Mouse (Mus musculus) MEL (cell line): ENCODE measurements around the gene Pfkm. TPM values are rescaled to one million over a fixed set of nuclear protein-coding genes. Genes with fewer than 3 reads are reported as not detected.

Source experiments
- DNase-seq: peaks from one replicate; pipeline ENCODE4 v3.0.0; 2011; ENCODE audit warnings: low read depth, low spot score
- H3K27ac ChIP-seq: 2 replicates; pipeline ENCODE4 v1.5.1; 2012; ENCODE audit warnings: low read depth, mild to moderate bottlenecking, control low read depth, low read length, moderate library complexity; ENCODE audit not compliant: control insufficient read depth
- H3K27me3 ChIP-seq, 2 experiments: fragments of 150-350 bp in 1 of 2; sonication (generic) in 1 of 2; 2 replicates each; pipeline ENCODE4 v1.6.1; 2012; ENCODE audit warnings: low read length in 2 of 2, mild to moderate bottlenecking in 2 of 2, improper control_type of control experiment in 1 of 2, moderate library complexity in 1 of 2; ENCODE audit not compliant: insufficient read depth in 2 of 2, control insufficient read depth in 1 of 2
- H3K36me3 ChIP-seq, 2 experiments: 2 replicates each; pipeline ENCODE4 v1.6.1; 2012 to 2014; ENCODE audit warnings: low read length in 2 of 2, improper control_type of control experiment in 1 of 2, inconsistent platforms in 1 of 2, mild to moderate bottlenecking in 1 of 2; ENCODE audit not compliant: insufficient read depth in 2 of 2, control insufficient read depth in 1 of 2
- H3K4me1 ChIP-seq, 2 experiments: fragments of 150-350 bp in 1 of 2; sonication (generic) in 1 of 2; 2 replicates each; pipeline ENCODE4 v1.6.1; 2012; ENCODE audit warnings: low read length in 2 of 2, improper control_type of control experiment in 1 of 2, mild to moderate bottlenecking in 1 of 2; ENCODE audit not compliant: insufficient read depth in 2 of 2, control insufficient read depth in 1 of 2
- H3K4me3 ChIP-seq, 2 experiments: fragments of 150-350 bp in 1 of 2; sonication (generic) in 1 of 2; 2 replicates each; pipeline ENCODE4 v1.5.1; 2012; ENCODE audit warnings: low read depth in 2 of 2, low read length in 2 of 2, mild to moderate bottlenecking in 2 of 2, moderate library complexity in 2 of 2, control low read depth in 1 of 2, improper control_type of control experiment in 1 of 2; ENCODE audit not compliant: control insufficient read depth in 1 of 2, insufficient read depth in 1 of 2
- H3K79me2 ChIP-seq: 2 replicates; pipeline ENCODE4 v1.6.1; 2012; ENCODE audit warnings: mild to moderate bottlenecking, low read length, moderate library complexity; ENCODE audit not compliant: control insufficient read depth, poor library complexity, insufficient read depth
- H3K9ac ChIP-seq: 2 replicates; pipeline ENCODE4 v1.6.1; 2012; ENCODE audit warnings: low read depth, mild to moderate bottlenecking, control low read depth, low read length, moderate library complexity; ENCODE audit not compliant: control insufficient read depth, poor library complexity, severe bottlenecking
- H3K9me3 ChIP-seq: fragments of 150-350 bp; sonication (generic); replicated peaks from 2 replicates; pipeline ENCODE4 v1.6.1; 2012; ENCODE audit warnings: mild to moderate bottlenecking, low read length, improper control_type of control experiment, moderate library complexity; ENCODE audit not compliant: insufficient read depth
- BHLHE40 ChIP-seq: IDR thresholded peaks from 2 replicates; pipeline ENCODE4 v1.6.1; 2012; ENCODE audit warnings: low read depth, mild to moderate bottlenecking, inconsistent platforms, low read length, improper control_type of control experiment, borderline replicate concordance
- CHD2 ChIP-seq: IDR thresholded peaks from 2 replicates; pipeline ENCODE4 v1.6.1; 2011; ENCODE audit warnings: low read length, improper control_type of control experiment
- E2F4 ChIP-seq: IDR thresholded peaks from 2 replicates; pipeline ENCODE4 v1.6.1; 2011; ENCODE audit warnings: low read depth, low read length, improper control_type of control experiment, borderline replicate concordance
- ELF1 ChIP-seq: IDR thresholded peaks from 2 replicates; pipeline ENCODE4 v1.6.1; 2014; ENCODE audit warnings: low read depth, mild to moderate bottlenecking, inconsistent platforms, low read length, improper control_type of control experiment, moderate library complexity
- EP300 ChIP-seq, 2 experiments: IDR thresholded peaks; 2 replicates each; pipeline ENCODE4 v1.6.1; 2011; ENCODE audit warnings: improper control_type of control experiment in 2 of 2, low read length in 2 of 2, low read depth in 1 of 2, mild to moderate bottlenecking in 1 of 2
- ETS1 ChIP-seq: IDR thresholded peaks from 2 replicates; pipeline ENCODE4 v1.6.1; 2012; ENCODE audit warnings: low read depth, mild to moderate bottlenecking, inconsistent platforms, low read length, improper control_type of control experiment, moderate library complexity
- GABPA ChIP-seq: IDR thresholded peaks from 2 replicates; pipeline ENCODE4 v1.6.1; 2012; ENCODE audit warnings: low read depth, mild to moderate bottlenecking, inconsistent platforms, low read length, improper control_type of control experiment, moderate library complexity
- GATA1 ChIP-seq: IDR thresholded peaks from 2 replicates; pipeline ENCODE4 v1.6.1; 2011; ENCODE audit warnings: low read depth, low read length, improper control_type of control experiment
- KAT2A ChIP-seq: conservative IDR thresholded peaks from 2 replicates; pipeline ENCODE4 v1.6.1; 2012; ENCODE audit warnings: low read depth, low read length, improper control_type of control experiment, inconsistent platforms
- MAFK ChIP-seq: IDR thresholded peaks from 2 replicates; pipeline ENCODE4 v1.6.1; 2011; ENCODE audit warnings: low read depth, mild to moderate bottlenecking, low read length, improper control_type of control experiment, borderline replicate concordance
- MAX ChIP-seq: IDR thresholded peaks from 2 replicates; pipeline ENCODE4 v1.6.1; 2011; ENCODE audit warnings: low read length, improper control_type of control experiment
- MEF2A ChIP-seq: IDR thresholded peaks from 2 replicates; pipeline ENCODE4 v1.6.1; 2014; ENCODE audit warnings: low read depth, mild to moderate bottlenecking, inconsistent platforms, low read length, improper control_type of control experiment; ENCODE audit not compliant: poor library complexity, insufficient replicate concordance, severe bottlenecking; ENCODE audit errors: extremely low read depth
- MYC ChIP-seq: IDR thresholded peaks from 2 replicates; pipeline ENCODE4 v1.6.1; 2011; ENCODE audit warnings: low read depth, mild to moderate bottlenecking, low read length, improper control_type of control experiment, moderate library complexity
- NELFE ChIP-seq: IDR thresholded peaks from 2 replicates; pipeline ENCODE4 v1.6.1; 2011; ENCODE audit warnings: low read depth, low read length, improper control_type of control experiment
- NRF1 ChIP-seq: IDR thresholded peaks from 2 replicates; pipeline ENCODE4 v1.6.1; 2014; ENCODE audit warnings: low read depth, mild to moderate bottlenecking, inconsistent platforms, low read length, improper control_type of control experiment, moderate library complexity; ENCODE audit not compliant: poor library complexity, insufficient read depth, severe bottlenecking
- POLR2A ChIP-seq, 2 experiments: IDR thresholded peaks; 2 replicates each; pipeline ENCODE4 v1.6.1; 2011 to 2012; ENCODE audit warnings: low read length in 2 of 2, mild to moderate bottlenecking in 2 of 2, control low read depth in 1 of 2, improper control_type of control experiment in 1 of 2, low read depth in 1 of 2, moderate library complexity in 1 of 2; ENCODE audit not compliant: control insufficient read depth in 1 of 2, insufficient read depth in 1 of 2, poor library complexity in 1 of 2
- POLR2AphosphoS2 ChIP-seq: IDR thresholded peaks from 2 replicates; pipeline ENCODE4 v1.6.1; 2011; ENCODE audit warnings: low read length, improper control_type of control experiment
- POLR2AphosphoS5 ChIP-seq: IDR thresholded peaks from 2 replicates; pipeline ENCODE4 v1.6.1; 2012; ENCODE audit warnings: low read depth, borderline replicate concordance, mild to moderate bottlenecking, inconsistent platforms, low read length, moderate library complexity, mixed read lengths
- RCOR1 ChIP-seq: IDR thresholded peaks from 2 replicates; pipeline ENCODE4 v1.6.1; 2012; ENCODE audit warnings: low read depth, mild to moderate bottlenecking, inconsistent platforms, low read length, improper control_type of control experiment
- SMC3 ChIP-seq: IDR thresholded peaks from 2 replicates; pipeline ENCODE4 v1.6.1; 2011; ENCODE audit warnings: low read depth, low read length, improper control_type of control experiment
- TAL1 ChIP-seq: IDR thresholded peaks from 2 replicates; pipeline ENCODE4 v1.6.1; 2012; ENCODE audit warnings: mild to moderate bottlenecking, inconsistent platforms, low read length, moderate library complexity, mixed read lengths
- TBP ChIP-seq: IDR thresholded peaks from 2 replicates; pipeline ENCODE4 v1.8.0; 2011; ENCODE audit warnings: low read depth, low read length, improper control_type of control experiment
- TCF12 ChIP-seq: IDR thresholded peaks from 2 replicates; pipeline ENCODE4 v1.6.1; 2014; ENCODE audit warnings: low read depth, mild to moderate bottlenecking, inconsistent platforms, low read length, improper control_type of control experiment, moderate library complexity
- UBTF ChIP-seq: IDR thresholded peaks from 2 replicates; pipeline ENCODE4 v1.6.1; 2012; ENCODE audit warnings: low read depth, mild to moderate bottlenecking, inconsistent platforms, low read length, improper control_type of control experiment, moderate library complexity, borderline replicate concordance; ENCODE audit not compliant: insufficient read depth
- USF1 ChIP-seq: IDR thresholded peaks from 2 replicates; pipeline ENCODE4 v1.6.1; 2014; ENCODE audit warnings: low read depth, mild to moderate bottlenecking, inconsistent platforms, low read length, improper control_type of control experiment, moderate library complexity
- USF2 ChIP-seq, 2 experiments: IDR thresholded peaks; 2 replicates each; pipeline ENCODE4 v1.6.1; 2011 to 2012; ENCODE audit warnings: improper control_type of control experiment in 2 of 2, low read length in 2 of 2, borderline replicate concordance in 1 of 2, inconsistent platforms in 1 of 2, low read depth in 1 of 2, mild to moderate bottlenecking in 1 of 2; ENCODE audit not compliant: insufficient read depth in 1 of 2
- ZMIZ1 ChIP-seq: IDR thresholded peaks from 2 replicates; pipeline ENCODE4 v1.6.1; 2012; ENCODE audit warnings: low read depth, mild to moderate bottlenecking, inconsistent platforms, low read length, improper control_type of control experiment, moderate library complexity
- polyA plus RNA-seq, 2 experiments: library from polyadenylated mRNA; stranded (reverse) in 1 of 2; unstranded in 1 of 2; fragments of >175 nt in 1 of 2; fragments of >200 nt in 1 of 2; gene quantifications; 2 replicates each; pipeline versions ENCODE4 v1.2.1 to v1.2.4; 2012; ENCODE audit warnings: low replicate concordance in 2 of 2, low read depth in 1 of 2; ENCODE audit not compliant: insufficient read length in 2 of 2, insufficient read depth in 1 of 2, missing spikeins in 1 of 2
- total RNA-seq: library from RNA; depleted of rRNA; stranded (reverse); fragments of 300-350 nt; gene quantifications from 2 replicates; pipeline ENCODE4 v1.2.3, GENCODE M21; 2012

Pfkm gene
- total and polyA plus RNA-seq, 3 experiments, result 125 to 150 TPM; not detected in 1

GRCm38 (mm10) chr15:98114852-98115778 lies 22.7 kb downstream of the Pfkm start:
- peaks cover 32 to 33% of the 10 kb centered on the region in 2 experiments for H3K36me3 ChIP-seq
- peak overlapping the region; percentile 69 for H3K27ac ChIP-seq

GRCm38 (mm10) chr15:98115779-98116163 lies 23.4 kb downstream of the Pfkm start:
- Histone ChIP-seq H3K36me3 (peaks cover 32 to 33% of the 10 kb centered on the region in 2 experiments), H3K27ac (peak overlapping the region; percentile 69)
- DNase-seq, result peak; percentile 57
- TF ChIP-seq CHD2, result no peak
- TF ChIP-seq KAT2A, result no peak
- TF ChIP-seq MAFK, result no peak
- no peak for TF ChIP-seq SMC3
- peak; percentile 52; the same call in 1 of the 2 replicates for TF ChIP-seq USF1
- TF ChIP-seq POLR2A (IDR thresholded peaks at IDR 0.05; ENCODE audit: control insufficient read depth in 1 of 2, insufficient read depth in 1 of 2, low read depth in 1 of 2, low read length in 2 of 2, poor library complexity in 1 of 2), result no peak
- no peak for TF ChIP-seq UBTF
- TF ChIP-seq TCF12, result 0 out of 2 replicates have a peak, but pooled peaks have one; percentile 17
- 0 out of 2 replicates have a peak, but pooled peaks have one; percentile 47 for TF ChIP-seq RCOR1
- TF ChIP-seq BHLHE40, result peak; percentile 89; the same call in 1 of the 2 replicates
- TF ChIP-seq NRF1, result no peak
- no peak for TF ChIP-seq POLR2AphosphoS2
- TF ChIP-seq ELF1, result peak; percentile 34; the same call in 1 of the 2 replicates
- peak; percentile 82 for TF ChIP-seq GATA1
- peak in 1 of 2 experiments; percentile 24; a peak in 1 of 4 replicates for TF ChIP-seq EP300 (IDR thresholded peaks at IDR 0.05; ENCODE audit: low read depth in 1 of 2, low read length in 2 of 2)
- TF ChIP-seq TBP, result no peak
- no peak for TF ChIP-seq POLR2AphosphoS5
- TF ChIP-seq ETS1, result peak; percentile 52; the same call in 1 of the 2 replicates
- TF ChIP-seq MAX, result peak; percentile 14; the same call in 1 of the 2 replicates
- TF ChIP-seq ZMIZ1, result no peak
- TF ChIP-seq, all 39 proteins: peak for 9
- Histone ChIP-seq H3K9ac (0 out of 2 replicates have a peak overlapping the region, but pooled peaks have one; percentile 1), H3K4me1 (peaks cover 34 to 37% of the 10 kb centered on the region in 2 experiments), H3K4me3 (no peak overlapping the region), H3K79me2 (peaks cover 2% of the 10 kb centered on the region; the same call in 1 of the 2 replicates), H3K9me3 (no peaks in the 10 kb centered on the region), H3K27me3 (no peaks in the 10 kb centered on the region)

More at GRCm38 (mm10) chr15:98114852-98115778, 22.7 kb downstream of the Pfkm start:
- H3K4me3 ChIP-seq, result no peak overlapping the region
- no peak overlapping the region for H3K9ac ChIP-seq
- H3K9me3 ChIP-seq, result no peaks in the 10 kb centered on the region
- no peak for DNase-seq
- peaks cover 37% of the 10 kb centered on the region in 2 experiments for H3K4me1 ChIP-seq
- H3K27me3 ChIP-seq, result no peaks in the 10 kb centered on the region
- H3K79me2 ChIP-seq, result peaks cover 2% of the 10 kb centered on the region; the same call in 1 of the 2 replicates
- TF ChIP-seq USF2 (IDR thresholded peaks at IDR 0.05; ENCODE audit: borderline replicate concordance in 1 of 2, insufficient read depth in 1 of 2, low read depth in 1 of 2, low read length in 2 of 2) (no peak), MYC (no peak), E2F4 (no peak), KAT2A (no peak), MAX (no peak), NELFE (no peak), ZMIZ1 (no peak), BHLHE40 (no peak), GABPA (no peak), ELF1 (no peak), MEF2A (no peak), RCOR1 (no peak), TAL1 (no peak)
